32 mouse cellular contexts compared by ENCODE assay signal in genomic region chr14:105604451-105604850, GRCm38 (mm10).
"Had no signal": no experiment of that assay in that cellular context is flagged by ENCODE, and none has a peak within 500 bp of the region (broad histone marks: within the 10 kb centered on the region; RNA-seq: fewer than 3 reads in every experiment).

No protein-coding gene starts in this region.

- H3K4me3 ChIP-seq: heart, embryonic 10.5 days; heart, embryonic 12.5 days; heart, embryonic 13.5 days; heart, embryonic 15.5 days; hindbrain, embryonic 10.5 days; hindbrain, embryonic 12.5 days; hindbrain, embryonic 13.5 days; hindbrain, embryonic 15.5 days; kidney, embryonic 15.5 days; layer of hippocampus, adult 2 months; left cerebral cortex, adult 2 months had no signal

- H3K9me3 ChIP-seq: heart, embryonic 10.5 days; heart, embryonic 15.5 days; hindbrain, embryonic 10.5 days; hindbrain, embryonic 12.5 days; hindbrain, embryonic 13.5 days; hindbrain, embryonic 15.5 days had no signal

- DNase-seq: heart, postnatal 10 days; heart, postnatal 14 days; heart, postnatal 36 days; heart, postnatal 4 days; kidney, adult 11 months; kidney, adult 18-20 months; kidney, adult 2 months; kidney, adult 8-10 months; kidney, postnatal 10 days; kidney, postnatal 14 days; kidney, postnatal 25 days; kidney, postnatal 36 days; kidney, postnatal 4 days; layer of hippocampus, adult 9-11 months; layer of hippocampus, postnatal 36 days had no signal

- H3K27ac ChIP-seq: heart, embryonic 10.5 days; heart, embryonic 13.5 days; heart, embryonic 15.5 days; hindbrain, embryonic 10.5 days; hindbrain, embryonic 12.5 days; hindbrain, embryonic 13.5 days; hindbrain, embryonic 14.5 days; hindbrain, embryonic 15.5 days; hindbrain, postnatal 0 days; kidney, embryonic 15.5 days; kidney, postnatal 0 days; layer of hippocampus, adult 2 months; left cerebral cortex, adult 2 months had no signal

- ATAC-seq: hindbrain, embryonic 16.5 days; hindbrain, postnatal 0 days; inflammation-experienced regulatory T-cells, adult 6 months had no signal

- H3K4me1 ChIP-seq: heart, embryonic 10.5 days; heart, embryonic 15.5 days; hindbrain, embryonic 10.5 days; hindbrain, embryonic 12.5 days; kidney, embryonic 15.5 days had no signal

- H3K36me3 ChIP-seq: heart, embryonic 10.5 days; heart, embryonic 12.5 days; heart, embryonic 15.5 days; hindbrain, embryonic 10.5 days; hindbrain, embryonic 12.5 days; hindbrain, embryonic 13.5 days; hindbrain, embryonic 15.5 days; kidney, embryonic 15.5 days had no signal

- H3K27me3 ChIP-seq: heart, embryonic 12.5 days; heart, embryonic 13.5 days; heart, embryonic 15.5 days; hindbrain, embryonic 12.5 days; hindbrain, embryonic 13.5 days; hindbrain, embryonic 15.5 days; kidney, embryonic 15.5 days had no signal

- H3K4me2 ChIP-seq: heart, embryonic 11.5 days; heart, embryonic 12.5 days; heart, embryonic 13.5 days; heart, embryonic 15.5 days; hindbrain, embryonic 12.5 days; hindbrain, embryonic 13.5 days; hindbrain, embryonic 14.5 days; hindbrain, embryonic 15.5 days; kidney, embryonic 15.5 days had no signal

- H3K9ac ChIP-seq: heart, embryonic 12.5 days; heart, embryonic 13.5 days; heart, embryonic 15.5 days; hindbrain, embryonic 12.5 days; hindbrain, embryonic 13.5 days; hindbrain, embryonic 14.5 days; hindbrain, embryonic 15.5 days; kidney, embryonic 15.5 days had no signal
